Mouse (Mus musculus) forelimb bud, embryonic 11.5 days (tissue): ENCODE results near the gene Rptor.

Experiments used
- DNase-seq: peaks from one replicate; pipeline ENCODE4 v3.0.0-alpha.2; 2012; ENCODE audit warnings: low read depth, low spot score

Gene Rptor

DNA sequence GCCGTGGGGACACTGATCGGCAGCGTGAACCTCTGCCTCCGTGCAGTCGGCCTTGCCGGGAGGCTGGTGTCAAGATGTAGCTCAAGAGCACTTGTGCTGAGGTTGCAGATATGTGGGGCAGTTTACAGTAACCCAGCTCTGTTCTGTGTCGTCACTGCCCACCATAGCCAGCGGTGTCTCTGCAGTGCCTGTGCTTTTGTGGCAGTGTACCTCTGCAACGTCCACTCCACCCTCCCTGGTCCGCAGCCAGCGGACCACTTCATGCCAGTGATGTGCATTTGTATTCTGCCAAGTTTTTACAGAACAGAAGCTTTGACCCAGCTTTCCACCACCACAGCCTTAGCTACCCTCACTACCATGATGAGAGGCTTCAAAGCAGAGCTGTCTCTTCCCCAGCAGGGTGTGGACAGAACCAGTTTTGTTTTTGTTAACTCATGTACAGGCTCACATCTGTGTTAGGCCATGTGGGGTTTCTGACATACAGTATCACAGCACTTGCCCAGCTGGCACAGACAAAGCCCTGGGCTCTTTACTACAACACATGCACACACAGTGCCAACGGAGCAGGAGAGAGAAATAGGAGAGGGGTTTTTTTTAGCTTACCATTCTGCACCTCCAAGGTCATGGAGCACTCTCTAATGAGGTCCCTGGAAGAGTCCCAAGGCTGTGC is 182.1 kb downstream of the Rptor start:
- DNase-seq = no peak

- no peak for DNase-seq
These were observed 183.1 kb downstream of the Rptor start for GRCm38 (mm10) chr11:119785661-119786384.

- DNase-seq = no peak
These were observed 183.7 kb downstream of the Rptor start for GRCm38 (mm10) chr11:119786385-119786880.

GRCm38 (mm10) chr11:119788488-119788887 is 185.8 kb downstream of the Rptor start:
- no peak for DNase-seq

DNA sequence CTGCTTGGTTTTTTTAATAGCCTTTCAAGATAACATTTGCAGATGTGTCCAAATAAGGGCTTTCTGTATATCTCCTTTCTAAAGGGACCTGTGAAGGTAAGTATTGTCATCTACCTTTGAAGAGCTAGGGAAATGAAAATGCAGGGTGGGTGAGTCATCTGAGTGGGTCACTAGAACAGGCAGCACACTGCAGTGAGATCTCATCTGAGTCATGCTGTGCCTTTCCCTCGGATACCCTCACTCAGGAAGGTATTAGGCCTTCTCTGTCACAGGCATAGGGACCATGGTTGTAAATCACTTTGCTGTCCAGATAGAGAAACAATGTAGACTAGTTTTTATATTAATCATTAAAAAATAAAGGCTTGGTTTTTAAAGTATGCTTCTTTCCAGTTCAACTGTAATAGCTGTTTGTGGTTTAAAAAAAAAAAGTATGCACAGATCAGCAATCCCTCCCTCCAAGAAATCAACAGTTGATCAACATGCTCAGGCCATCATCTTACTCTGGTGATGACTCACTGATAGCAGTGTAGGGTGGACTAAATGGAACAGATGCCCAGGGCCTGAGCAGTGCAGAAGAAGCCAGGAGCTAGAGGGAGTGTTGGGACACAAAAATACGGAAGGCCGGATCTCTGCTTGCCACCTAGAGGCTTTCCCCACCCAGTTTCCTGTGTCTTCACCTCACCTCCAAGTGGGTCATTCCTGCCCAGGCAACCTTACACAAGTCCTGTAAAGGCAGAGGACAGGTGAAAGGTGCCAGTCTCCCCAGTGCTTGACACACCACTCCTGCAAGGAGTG is 186.4 kb downstream of the Rptor start:
- no peak for DNase-seq

DNA sequence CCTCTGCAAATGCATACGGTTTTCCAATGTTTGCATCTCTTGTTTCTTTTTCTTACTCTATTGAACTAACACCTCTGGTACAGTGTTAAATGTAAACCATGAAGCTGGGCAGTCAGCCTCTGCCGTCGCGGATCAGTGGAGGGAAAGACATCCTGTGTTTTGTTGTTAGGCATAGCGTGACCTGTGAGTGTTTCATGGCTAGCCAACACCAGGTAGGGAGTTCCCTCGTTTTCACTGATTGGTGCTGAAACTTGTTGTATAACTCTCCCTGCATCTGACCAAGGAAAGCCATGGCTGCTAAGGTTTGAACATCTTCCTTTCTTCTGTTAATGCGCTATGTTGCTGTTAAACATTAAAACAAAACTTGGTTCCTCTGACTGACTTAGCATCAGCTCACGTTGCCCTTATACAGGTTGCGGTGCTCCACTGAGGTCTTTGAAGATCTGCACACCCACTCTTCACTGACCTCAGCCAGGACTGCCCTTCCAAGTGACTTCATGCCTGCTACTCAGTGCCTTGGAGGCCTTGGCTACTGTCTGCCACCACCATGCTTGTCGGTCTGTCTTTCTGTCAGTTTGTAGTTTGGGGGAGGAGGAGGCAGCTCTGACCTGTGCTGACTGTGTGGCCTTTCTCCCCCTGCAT is 189.3 kb downstream of the Rptor start:
- DNase-seq = no peak

DNA sequence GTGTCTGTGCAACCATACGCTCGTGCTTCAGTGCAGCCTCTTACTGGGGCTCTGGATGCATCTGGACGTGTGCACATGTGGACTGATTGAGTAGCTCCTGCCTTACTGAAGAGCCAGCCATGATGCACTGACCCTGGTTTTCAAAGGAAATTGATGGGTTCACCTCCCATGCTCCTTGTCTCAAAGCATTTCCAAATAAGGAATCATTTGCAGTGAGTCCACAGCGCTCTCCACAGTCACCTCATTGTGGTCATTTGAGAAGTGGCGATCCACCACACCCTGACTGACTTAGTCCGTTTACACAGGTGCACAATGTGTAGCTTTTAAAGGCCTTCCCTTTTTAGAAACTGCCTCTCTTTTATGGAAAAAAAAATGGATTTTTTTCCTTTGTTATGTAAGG is 190.7 kb downstream of the Rptor start:
- peak; percentile 19 for DNase-seq

GRCm38 (mm10) chr11:119794020-119794419 is 191.3 kb downstream of the Rptor start:
- no peak for DNase-seq

GRCm38 (mm10) chr11:119794671-119795070 is 192.0 kb downstream of the Rptor start:
- DNase-seq = no peak

- no peak for DNase-seq
These were observed 193.7 kb downstream of the Rptor start for GRCm38 (mm10) chr11:119796406-119796805.

- no peak for DNase-seq
These were observed 194.1 kb downstream of the Rptor start for GRCm38 (mm10) chr11:119796846-119797245.

DNA sequence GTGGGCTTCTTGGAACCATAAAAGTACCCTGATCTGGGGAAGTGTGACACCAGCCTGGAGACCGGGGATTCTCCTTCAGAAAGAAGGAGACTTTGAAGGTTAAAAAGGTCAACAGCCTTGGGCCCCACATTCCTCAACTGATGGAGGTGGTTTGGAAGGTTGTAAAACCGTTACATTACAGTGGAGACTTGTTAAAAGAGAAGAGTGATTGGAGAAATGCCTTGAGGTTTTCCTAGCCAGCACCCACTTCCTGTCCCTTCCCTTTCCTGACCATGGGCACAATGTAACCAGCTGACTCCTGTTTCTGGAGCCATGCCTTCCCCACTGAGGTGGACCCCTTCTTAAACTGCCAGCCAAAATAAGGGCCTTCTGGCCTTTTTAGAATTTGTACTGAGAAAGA is 196.8 kb downstream of the Rptor start:
- peak; percentile 52 for DNase-seq

DNA sequence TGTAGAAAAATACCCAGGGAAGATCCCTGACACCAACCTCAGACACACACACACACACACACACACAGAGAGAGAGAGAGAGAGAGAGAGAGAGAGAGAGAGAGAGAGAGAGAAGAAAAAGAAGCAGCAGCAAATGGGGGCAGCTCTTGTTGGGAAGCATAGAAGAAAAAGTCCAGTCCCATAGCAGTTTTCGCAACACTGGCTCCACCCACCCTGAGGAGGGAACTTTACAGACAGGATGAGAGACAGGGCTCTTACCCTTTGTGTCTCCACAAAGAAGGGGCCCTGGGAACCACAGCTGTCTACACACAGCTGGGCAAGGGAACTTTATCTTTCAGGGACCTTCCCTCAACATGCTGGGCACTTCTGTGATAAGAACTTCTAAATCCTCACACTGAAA is 199.2 kb downstream of the Rptor start:
- DNase-seq = no peak

- no peak for DNase-seq
These were observed 200.2 kb downstream of the Rptor start for GRCm38 (mm10) chr11:119802947-119803346.

GRCm38 (mm10) chr11:119804392-119804791 is 201.7 kb downstream of the Rptor start:
- no peak for DNase-seq

- DNase-seq = no peak
These were observed 202.5 kb downstream of the Rptor start for GRCm38 (mm10) chr11:119805112-119805750.

GRCm38 (mm10) chr11:119806539-119806938 is 203.8 kb downstream of the Rptor start:
- DNase-seq = no peak

GRCm38 (mm10) chr11:119807431-119808031 is 204.8 kb downstream of the Rptor start:
- no peak for DNase-seq

- peak; percentile 49 for DNase-seq
These were observed 206.1 kb downstream of the Rptor start for GRCm38 (mm10) chr11:119808647-119809280.

DNA sequence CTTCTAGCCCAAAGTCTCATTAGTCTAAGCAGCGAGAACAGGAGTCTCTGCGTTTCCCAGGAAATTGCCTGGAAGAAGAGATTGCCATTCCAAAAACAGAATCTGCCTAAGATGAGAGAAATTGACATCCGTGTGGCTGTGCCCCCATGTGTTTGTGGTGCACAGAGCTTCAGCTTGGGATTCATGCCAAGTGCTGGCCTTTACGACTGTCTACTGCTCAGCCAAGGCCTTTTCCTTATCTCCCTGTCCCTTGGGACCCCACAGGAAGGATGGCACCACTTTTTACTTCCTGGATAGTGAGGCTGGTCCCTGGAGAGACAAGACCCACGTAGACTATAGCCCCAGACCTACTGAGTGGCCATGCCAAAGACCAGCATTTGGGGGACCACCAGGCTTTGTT is 206.6 kb downstream of the Rptor start:
- no peak for DNase-seq
